Mouse (Mus musculus) hindbrain, embryonic 14.5 days (tissue): ENCODE results near the gene Ccdc183. TPM values are rescaled to one million over a fixed set of nuclear protein-coding genes. Genes with fewer than 3 reads are reported as not detected.

ENCODE experiments used
- ATAC-seq: fragments of 200-750 bp; cut with Nextera tagmentation; 2 replicates; pipeline ENCODE4 v1.8.0; 2017; ENCODE audit warnings: moderate number of reproducible peaks, mild to moderate bottlenecking, moderate TSS enrichment, moderate library complexity; ENCODE audit not compliant: low FRiP score
- DNase-seq: peaks from one replicate; pipeline ENCODE4 v3.0.0-alpha.2; 2015; ENCODE audit warnings: low spot score
- H3K27ac ChIP-seq: fragments of 300-500 bp; sonication (generic); 2 replicates; pipeline ENCODE4 v1.5.1; 2014; ENCODE audit warnings: mild to moderate bottlenecking, moderate library complexity
- H3K27me3 ChIP-seq: fragments of 300-500 bp; sonication (generic); 2 replicates; pipeline ENCODE4 v1.6.1; 2014; ENCODE audit warnings: mild to moderate bottlenecking, low read length, mixed read lengths; ENCODE audit not compliant: control insufficient read depth, insufficient read depth
- H3K36me3 ChIP-seq: fragments of 300-500 bp; sonication (generic); replicated peaks from 2 replicates; pipeline ENCODE4 v1.6.1; 2014; ENCODE audit not compliant: control insufficient read depth, insufficient read depth
- H3K4me1 ChIP-seq: fragments of 300-500 bp; sonication (generic); replicated peaks from 2 replicates; pipeline ENCODE4 v1.6.1; 2014; ENCODE audit warnings: antibody characterized with exemption, low read length, mixed read lengths; ENCODE audit not compliant: control insufficient read depth, insufficient read depth
- H3K4me2 ChIP-seq: fragments of 300-500 bp; sonication (generic); replicated peaks from 2 replicates; pipeline ENCODE4 v1.6.1; 2014; ENCODE audit warnings: mild to moderate bottlenecking, moderate library complexity
- H3K4me3 ChIP-seq: fragments of 300-500 bp; sonication (generic); replicated peaks from 2 replicates; pipeline ENCODE4 v1.5.1; 2014; ENCODE audit warnings: mild to moderate bottlenecking, low read length
- H3K9ac ChIP-seq: fragments of 300-500 bp; sonication (generic); 2 replicates; pipeline ENCODE4 v1.6.1; 2014
- H3K9me3 ChIP-seq: fragments of 300-500 bp; sonication (generic); 2 replicates; pipeline ENCODE4 v1.6.1; 2016; ENCODE audit warnings: low read length; ENCODE audit not compliant: control insufficient read depth
- WGBS: fragments of 180-500 bp; shearing (Covaris S2); extraction: QIAGEN DNeasy Blood & Tissue Kit; methylation state at CpG from one replicate; pipeline ENCODE4 v1.1.7; 2014; 5-methylcytosine and 5-hydroxymethylcytosine counted together
- polyA plus RNA-seq: library from polyadenylated mRNA; unstranded; fragments of >200 nt; fragmentation: Nextera tagmentation; extraction: Ambion mirVana; gene quantifications from 2 replicates; pipeline ENCODE4 v1.2.1, GENCODE M21; 2014

Gene Ccdc183
- polyA plus RNA-seq, 1 experiment from 2014 or later: 0.44 TPM

GRCm38 (mm10) chr2:25652902-25653301, 35.4 kb upstream of the Ccdc183 start, which contains the start of gene Lcn8:
Gene Lcn8, plus strand, starts transcription at chr2:25653120.
- Histone ChIP-seq H3K27me3 (no peaks in the 10 kb centered on the region), H3K4me3 (no peak within 1 kb of the TSS), H3K36me3 (no peaks in the 10 kb centered on the region), H3K9me3 (no peaks in the 10 kb centered on the region), H3K27ac (no peak within 1 kb of the TSS), H3K4me1 (no peaks in the 10 kb centered on the region), H3K4me2 (no peak within 1 kb of the TSS), H3K9ac (no peak within 1 kb of the TSS)
- DNase-seq: no peak
- 71% methylated on average over 2 of the region's 2 CpGs for WGBS
- no peak for ATAC-seq

- Histone ChIP-seq H3K4me1 (no peaks in the 10 kb centered on the region), H3K27ac (no peak overlapping the region), H3K27me3 (no peaks in the 10 kb centered on the region), H3K9me3 (no peaks in the 10 kb centered on the region), H3K9ac (no peak overlapping the region), H3K4me3 (no peak overlapping the region), H3K4me2 (no peak overlapping the region), H3K36me3 (no peaks in the 10 kb centered on the region)
- WGBS: 25% methylated on average over 6 of the region's 6 CpGs
- ATAC-seq (no peak), DNase-seq (peak; percentile 66)
Measured at GRCm38 (mm10) chr2:25639890-25640289, 22.4 kb upstream of the Ccdc183 start.

- no peaks in the 10 kb centered on the region for H3K27me3 ChIP-seq
- no peak overlapping the region for H3K9ac ChIP-seq
- H3K4me2 ChIP-seq: no peak overlapping the region
- ATAC-seq (no peak), DNase-seq (no peak)
- no peak overlapping the region for H3K4me3 ChIP-seq
- 50% methylated on average over 1 of the region's 1 CpGs for WGBS
- H3K27ac ChIP-seq: no peak overlapping the region
- no peaks in the 10 kb centered on the region for H3K4me1 ChIP-seq
- H3K9me3 ChIP-seq: no peaks in the 10 kb centered on the region
- H3K36me3 ChIP-seq: no peaks in the 10 kb centered on the region
Measured at GRCm38 (mm10) chr2:25634046-25634445, 16.6 kb upstream of the Ccdc183 start.

- 84% methylated on average over 3 of the region's 3 CpGs for WGBS
- no peak overlapping the region for H3K4me2 ChIP-seq
- no peaks in the 10 kb centered on the region for H3K27me3 ChIP-seq
- H3K4me3 ChIP-seq: no peak overlapping the region
- no peak overlapping the region for H3K9ac ChIP-seq
- ATAC-seq (no peak), DNase-seq (no peak)
- H3K9me3 ChIP-seq: no peaks in the 10 kb centered on the region
- no peaks in the 10 kb centered on the region for H3K4me1 ChIP-seq
- H3K27ac ChIP-seq: no peak overlapping the region
- H3K36me3 ChIP-seq: no peaks in the 10 kb centered on the region
Measured at GRCm38 (mm10) chr2:25633616-25634015, 16.1 kb upstream of the Ccdc183 start.

- H3K36me3 ChIP-seq: no peaks in the 10 kb centered on the region
- no peaks in the 10 kb centered on the region for H3K9me3 ChIP-seq
- ATAC-seq (no peak), DNase-seq (no peak)
- WGBS: 31% methylated on average over 4 of the region's 4 CpGs
- no peak overlapping the region for H3K4me2 ChIP-seq
- no peaks in the 10 kb centered on the region for H3K4me1 ChIP-seq
- H3K27ac ChIP-seq: no peak overlapping the region
- H3K27me3 ChIP-seq: no peaks in the 10 kb centered on the region
- H3K4me3 ChIP-seq: no peak overlapping the region
- no peak overlapping the region for H3K9ac ChIP-seq
Measured at GRCm38 (mm10) chr2:25628738-25629137, 11.3 kb upstream of the Ccdc183 start.

- Histone ChIP-seq H3K27ac (no peak within 1 kb of the TSS), H3K4me1 (no peaks in the 10 kb centered on the region), H3K27me3 (no peaks in the 10 kb centered on the region), H3K4me3 (no peak within 1 kb of the TSS), H3K36me3 (no peaks in the 10 kb centered on the region), H3K4me2 (no peak within 1 kb of the TSS), H3K9ac (no peak within 1 kb of the TSS), H3K9me3 (no peaks in the 10 kb centered on the region)
- 83% methylated on average over 6 of the region's 6 CpGs for WGBS
- DNase-seq: no peak
- no peak for ATAC-seq
Measured at GRCm38 (mm10) chr2:25627811-25628210, 10.3 kb upstream of the Ccdc183 start, which contains the start of gene Fcna. Gene Fcna, minus strand, starts transcription at chr2:25628030.

- Histone ChIP-seq H3K4me2 (no peak overlapping the region), H3K27ac (no peak overlapping the region), H3K36me3 (no peaks in the 10 kb centered on the region), H3K9me3 (no peaks in the 10 kb centered on the region), H3K4me3 (no peak overlapping the region), H3K27me3 (no peaks in the 10 kb centered on the region), H3K4me1 (peaks cover 5% of the 10 kb centered on the region; the same call in 1 of the 2 replicates), H3K9ac (no peak overlapping the region)
- DNase-seq (no peak), ATAC-seq (no peak)
- 59% methylated on average over 5 of the region's 5 CpGs for WGBS
Measured at GRCm38 (mm10) chr2:25625986-25626385, 8.5 kb upstream of the Ccdc183 start.

- no peaks in the 10 kb centered on the region for H3K36me3 ChIP-seq
- 7% methylated on average over 34 of the region's 34 CpGs for WGBS
- H3K4me3 ChIP-seq: peak within 1 kb of the TSS; percentile 42
- peak within 1 kb of the TSS; percentile 62 for H3K4me2 ChIP-seq
- H3K27me3 ChIP-seq: peaks cover 18% of the 10 kb centered on the region
- H3K27ac ChIP-seq: peak within 1 kb of the TSS; percentile 46; the same call in 1 of the 2 replicates
- ATAC-seq (peak; percentile 95), DNase-seq (peak; percentile 76)
- H3K9ac ChIP-seq: peak within 1 kb of the TSS; percentile 69
- H3K9me3 ChIP-seq: no peaks in the 10 kb centered on the region
- peaks cover 7% of the 10 kb centered on the region; the same call in 1 of the 2 replicates for H3K4me1 ChIP-seq
Measured at GRCm38 (mm10) chr2:25621229-25622200, 4.0 kb upstream of the Ccdc183 start, which contains the start of gene Tmem141. Gene Tmem141, minus strand, starts transcription at chr2:25622005.

- Histone ChIP-seq H3K9ac (0 out of 2 replicates have a peak overlapping the region, but pooled peaks have one; percentile 69), H3K36me3 (no peaks in the 10 kb centered on the region), H3K27ac (no peak overlapping the region)
Measured at GRCm38 (mm10) chr2:25620852-25621228, 3.4 kb upstream of the Ccdc183 start.

More at GRCm38 (mm10) chr2:25620852-25621228, 3.4 kb upstream of the Ccdc183 start:
- ATAC-seq (no peak), DNase-seq (no peak)
- Histone ChIP-seq H3K4me2 (peak overlapping the region; percentile 62), H3K27me3 (peaks cover 24% of the 10 kb centered on the region), H3K4me1 (peaks cover 7% of the 10 kb centered on the region; the same call in 1 of the 2 replicates), H3K9me3 (no peaks in the 10 kb centered on the region), H3K4me3 (peak overlapping the region; percentile 42)
- WGBS: 85% methylated on average over 4 of the region's 4 CpGs
